Mouse (Mus musculus) testis, adult 2 months (tissue): Measurements from ENCODE around the gene Btbd35f28. TPM values are rescaled to one million over a fixed set of nuclear protein-coding genes. Genes with fewer than 3 reads are reported as not detected.
"Not testable (repeated sequence)": the region's sequence is repeated elsewhere in the genome, so short reads cannot be mapped to it uniquely, and the experiment has no call there.

Source experiments
- H3K27ac ChIP-seq: fragments of 200-500 bp; 2 replicates; pipeline ENCODE4 v1.5.1; 2012; ENCODE audit warnings: low read depth, low read length; ENCODE audit not compliant: control insufficient read depth, insufficient read depth
- H3K27me3 ChIP-seq: fragments of 200-500 bp; 2 replicates; pipeline ENCODE4 v1.6.1; 2012; ENCODE audit warnings: mild to moderate bottlenecking, low read length, moderate library complexity; ENCODE audit not compliant: control insufficient read depth, insufficient read depth
- H3K36me3 ChIP-seq: fragments of 200-500 bp; 2 replicates; pipeline ENCODE4 v1.6.1; 2012; ENCODE audit warnings: mild to moderate bottlenecking, low read length; ENCODE audit not compliant: control insufficient read depth, insufficient read depth
- H3K4me1 ChIP-seq: fragments of 200-500 bp; 2 replicates; pipeline ENCODE4 v1.6.1; 2012; ENCODE audit warnings: low read length; ENCODE audit not compliant: control insufficient read depth, insufficient read depth
- H3K4me3 ChIP-seq: fragments of 200-500 bp; 2 replicates; pipeline ENCODE4 v1.5.1; 2012; ENCODE audit warnings: low read depth, mild to moderate bottlenecking, low read length, moderate library complexity, mixed read lengths; ENCODE audit not compliant: control insufficient read depth
- polyA plus RNA-seq: library from polyadenylated mRNA; depleted of rRNA; stranded (reverse); fragments of >200 nt; gene quantifications from 2 replicates; pipeline ENCODE4 v1.2.3, GENCODE M21; 2012; rRNA removed

The Btbd35f28 gene
- polyA plus RNA-seq = 0.59 and 0.76 TPM in 2 replicates

DNA sequence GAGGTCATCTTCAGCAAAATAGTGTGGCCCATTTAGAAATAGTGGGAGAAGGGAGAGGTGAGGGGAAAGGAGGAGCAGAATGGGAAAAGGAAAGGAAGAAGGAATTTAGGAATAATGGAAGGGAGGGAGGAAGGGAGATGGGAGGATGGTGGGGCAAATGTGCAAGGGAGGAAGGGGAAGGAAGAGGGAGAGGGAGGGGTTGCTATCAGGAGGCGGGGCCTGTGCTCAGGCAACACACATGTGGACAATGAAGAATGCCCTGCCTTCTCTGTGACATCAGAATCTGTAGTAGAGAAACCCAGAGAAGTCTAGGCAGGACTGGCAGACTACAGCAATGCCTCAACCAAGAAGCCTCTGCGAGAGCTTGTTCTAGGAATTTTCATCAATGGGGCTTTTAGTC, at the start of gene Btbd35f28:
Gene Btbd35f28, plus strand, starts transcription at position 301 of the 400 bp plus-strand sequence.
- H3K27me3 ChIP-seq, H3K4me1 ChIP-seq, H3K4me3 ChIP-seq, H3K36me3 ChIP-seq, H3K27ac ChIP-seq: not testable (repeated sequence)

Other genes starting within 250 kb of the Btbd35f28 start
- gene Btbd35f16, start 239.6 kb upstream of the Btbd35f28 start, polyA plus RNA-seq = 0.60 and 0.86 TPM in 2 replicates
- 0.66 and 1.0 TPM in 2 replicates for gene Btbd35f3, start 158.9 kb upstream of the Btbd35f28 start, polyA plus RNA-seq
- gene Btbd35f20, start 94.7 kb downstream of the Btbd35f28 start, polyA plus RNA-seq = 0.20 TPM in 1 of 2 replicates, not detected in the other
- 0.10 and 0.46 TPM in 2 replicates for gene Btbd35f17, start 174.1 kb downstream of the Btbd35f28 start, polyA plus RNA-seq